Comparison of ENCODE assay signal across 8 mouse cellular contexts in genomic region chr11:87443373-87443883, GRCm38 (mm10). TPM values are rescaled to one million over a fixed set of nuclear protein-coding genes. Genes with fewer than 3 reads are reported as not detected.
A peak's percentile ranks its signal among the peaks of the same experiment; 100 is the strongest.
DNase-seq lines count a peak whose midpoint lies in the region; ATAC-seq lines count a peak whose summit lies in the region.

No protein-coding gene starts in this region.

- ATAC-seq in forebrain, embryonic 14.5 days = no peak; the same call in 1 of the 2 replicates
- ATAC-seq in hindbrain, embryonic 15.5 days (ENCODE audit: low FRiP score, low read depth) = no peak; the same call in 1 of the 2 replicates
- ATAC-seq in megakaryocyte-erythroid progenitor cell, adult 5-6 weeks (replicated peaks; ENCODE audit: low FRiP score, low TSS enrichment, poor library complexity, severe bottlenecking) = peak; percentile 90

- 2% methylated on average over 5 of the region's 5 CpGs for WGBS in forebrain, embryonic 14.5 days
- WGBS in hindbrain, embryonic 15.5 days = 0% methylated on average over 5 of the region's 5 CpGs

- peak; percentile 41 for DNase-seq in adrenal gland, adult 8-10 months
- DNase-seq in adrenal gland, postnatal 25 days = no peak
- DNase-seq in c-Kit-positive CD71-positive TER-119-positive erythroid progenitor cells, embryonic 14.5 days (ENCODE audit: low spot score) = peak; percentile 76
- peak; percentile 94 for DNase-seq in forebrain, embryonic 14.5 days (ENCODE audit: low spot score)
- peak; percentile 68 to 89 for DNase-seq in left cerebral cortex, postnatal 14 days (ENCODE audit: low spot score in 2 of 2)
- peak; percentile 51 for DNase-seq in right cerebral cortex, postnatal 4 days

- H3K4me2 ChIP-seq in forebrain, embryonic 14.5 days (ENCODE audit: low read length) = no peak overlapping the region
- H3K4me2 ChIP-seq in hindbrain, embryonic 15.5 days = no peak overlapping the region

- intact Hi-C loops in left cerebral cortex, postnatal 14 days (cut with DNase I) = loop anchor here (2.0 kb wide), 1 partner anchor 17 kb away; no protein-coding TSS in a partner anchor

- no peaks in the 10 kb centered on the region for H3K27me3 ChIP-seq in forebrain, embryonic 14.5 days (replicated peaks; ENCODE audit: control insufficient read depth, insufficient read depth, low read length)
- no peaks in the 10 kb centered on the region for H3K27me3 ChIP-seq in hindbrain, embryonic 15.5 days

- 0 out of 2 replicates have a peak, but pooled peaks cover 3% of the 10 kb centered on the region for H3K4me1 ChIP-seq in forebrain, embryonic 14.5 days (ENCODE audit: control insufficient read depth, insufficient read depth, low read length)
- peaks cover 15% of the 10 kb centered on the region for H3K4me1 ChIP-seq in hindbrain, embryonic 15.5 days (replicated peaks)

- no peaks in the 10 kb centered on the region for H3K36me3 ChIP-seq in forebrain, embryonic 14.5 days (ENCODE audit: control insufficient read depth, insufficient read depth, low read length)
- no peaks in the 10 kb centered on the region for H3K36me3 ChIP-seq in hindbrain, embryonic 15.5 days

- H3K27ac ChIP-seq in forebrain, embryonic 14.5 days (ENCODE audit: low read depth, low read length) = peak overlapping the region; percentile 74
- peak overlapping the region; percentile 82 for H3K27ac ChIP-seq in hindbrain, embryonic 15.5 days (replicated peaks)

- H3K4me3 ChIP-seq in forebrain, embryonic 14.5 days (ENCODE audit: low read depth, low read length) = no peak overlapping the region
- no peak overlapping the region for H3K4me3 ChIP-seq in hindbrain, embryonic 15.5 days

- no peaks in the 10 kb centered on the region for H3K9me3 ChIP-seq in forebrain, embryonic 14.5 days (replicated peaks; ENCODE audit: control insufficient read depth, low read length)
- no peaks in the 10 kb centered on the region for H3K9me3 ChIP-seq in hindbrain, embryonic 15.5 days

- H3K9ac ChIP-seq in forebrain, embryonic 14.5 days (ENCODE audit: low read length) = no peak overlapping the region
- H3K9ac ChIP-seq in hindbrain, embryonic 15.5 days = no peak overlapping the region

RNA-seq across cellular contexts. Expression of gene Tex14, which starts 38.6 kb away (rescaled TPM):
- total RNA-seq in adrenal gland, adult 8-10 months (2022) = 1 to 10 TPM in 2 of 4 experiments, under 1 TPM in 2; 0.06 to 2.2 (median 1.1) TPM
- 0.19 and 1.1 TPM in 2 replicates for total RNA-seq in adrenal gland, postnatal 25 days (2021)
- polyA plus RNA-seq in forebrain, embryonic 14.5 days (2014; fragmentation: Nextera tagmentation; extraction: Ambion mirVana) = 0.21 and 0.24 TPM in 2 replicates
- polyA plus RNA-seq in hindbrain, embryonic 15.5 days (2015; fragmentation: Nextera tagmentation; extraction: Ambion mirVana) = 1.7 and 1.9 TPM in 2 replicates
- under 1 TPM; 0.19 to 0.92 TPM for total RNA-seq in left cerebral cortex, postnatal 14 days (2021)
- 0.45 TPM in 1 of 2 replicates, not detected in the other for total RNA-seq in megakaryocyte-erythroid progenitor cell, adult 5-6 weeks (2014; fragmentation: Nextera tagmentation)
- total RNA-seq in megakaryocyte-erythroid progenitor cell, adult 5-6 weeks (2017) = not detected in 2 replicates

RNA-seq across cellular contexts. Expression of gene Rad51c, which starts 38.7 kb away (rescaled TPM):
- total RNA-seq in adrenal gland, adult 8-10 months (2022) = 1 to 10 TPM; 1.4 to 2.3 (median 1.8) TPM
- total RNA-seq in adrenal gland, postnatal 25 days (2021) = 2.0 and 3.2 TPM in 2 replicates
- 4.5 and 8.1 TPM in 2 replicates for polyA plus RNA-seq in forebrain, embryonic 14.5 days (2014; fragmentation: Nextera tagmentation; extraction: Ambion mirVana)
- 4.7 and 4.9 TPM in 2 replicates for polyA plus RNA-seq in hindbrain, embryonic 15.5 days (2015; fragmentation: Nextera tagmentation; extraction: Ambion mirVana)
- 1 to 10 TPM; 4.7 to 5.5 TPM for total RNA-seq in left cerebral cortex, postnatal 14 days (2021)
- 1.3 and 1.9 TPM in 2 replicates for total RNA-seq in megakaryocyte-erythroid progenitor cell, adult 5-6 weeks (2014; fragmentation: Nextera tagmentation)
- 0.72 and 12.6 TPM in 2 replicates for total RNA-seq in megakaryocyte-erythroid progenitor cell, adult 5-6 weeks (2017)
